Mouse (Mus musculus) heart, embryonic 10.5 days (tissue): ENCODE results near the gene Pabpc4. TPM values are rescaled to one million over a fixed set of nuclear protein-coding genes. Genes with fewer than 3 reads are reported as not detected.

Experiments used
- DNase-seq: peaks from one replicate; pipeline ENCODE4 v3.0.0-alpha.2; 2017; ENCODE audit warnings: low spot score
- H3K27ac ChIP-seq: fragments of 300-500 bp; sonication (generic); 2 replicates; pipeline ENCODE4 v1.5.1; 2016; ENCODE audit warnings: mild to moderate bottlenecking
- H3K27me3 ChIP-seq: fragments of 300-500 bp; sonication (generic); 2 replicates; pipeline ENCODE4 v1.6.1; 2016; ENCODE audit warnings: mild to moderate bottlenecking; ENCODE audit not compliant: poor library complexity, insufficient read depth, severe bottlenecking
- H3K36me3 ChIP-seq: fragments of 300-500 bp; sonication (generic); 2 replicates; pipeline ENCODE4 v1.6.1; 2016; ENCODE audit warnings: mild to moderate bottlenecking, moderate library complexity
- H3K4me1 ChIP-seq: fragments of 300-500 bp; sonication (generic); 2 replicates; pipeline ENCODE4 v1.6.1; 2016; ENCODE audit warnings: mild to moderate bottlenecking
- H3K4me3 ChIP-seq: fragments of 300-500 bp; sonication (generic); 2 replicates; pipeline ENCODE4 v1.5.1; 2016; ENCODE audit warnings: mild to moderate bottlenecking, moderate library complexity
- H3K9me3 ChIP-seq: fragments of 300-500 bp; sonication (generic); 2 replicates; pipeline ENCODE4 v1.6.1; 2016; ENCODE audit warnings: mild to moderate bottlenecking, moderate library complexity
- WGBS: fragments of 180-500 bp; shearing (Covaris S2); methylation state at CpG from one replicate; pipeline ENCODE4 v1.1.7; 2016; 5-methylcytosine and 5-hydroxymethylcytosine counted together
- polyA plus RNA-seq: library from polyadenylated mRNA; unstranded; fragments of >200 nt; fragmentation: Nextera tagmentation; extraction: Ambion mirVana; gene quantifications from 2 replicates; pipeline ENCODE4 v1.2.1, GENCODE M21; 2016

Gene Pabpc4
- 70.4 and 73.3 TPM in 2 replicates for polyA plus RNA-seq

- Histone ChIP-seq H3K27me3 (no peaks in the 10 kb centered on the region), H3K4me3 (no peak within 1 kb of the TSS), H3K27ac (no peak within 1 kb of the TSS), H3K36me3 (no peaks in the 10 kb centered on the region), H3K4me1 (peaks cover 20% of the 10 kb centered on the region), H3K9me3 (no peaks in the 10 kb centered on the region)
- 61% methylated on average over 5 of the region's 5 CpGs for WGBS
- DNase-seq, result no peak
Observed at GRCm38 (mm10) chr4:123261721-123262401, at the start of gene Pabpc4. TSS of gene Pabpc4 (plus strand) at chr4:123262351.

- no peak for DNase-seq
- no peak overlapping the region for H3K4me3 ChIP-seq
- no peaks in the 10 kb centered on the region for H3K4me1 ChIP-seq
- H3K9me3 ChIP-seq, result no peaks in the 10 kb centered on the region
- no peak overlapping the region for H3K27ac ChIP-seq
- 89% methylated on average over 9 of the region's 9 CpGs for WGBS
- no peaks in the 10 kb centered on the region for H3K36me3 ChIP-seq
- H3K27me3 ChIP-seq, result peaks cover 88% of the 10 kb centered on the region
Observed at GRCm38 (mm10) chr4:123213975-123214374, 48.2 kb upstream of the Pabpc4 start.

- H3K9me3 ChIP-seq, result no peaks in the 10 kb centered on the region
- WGBS, result 64% methylated on average over 1 of the region's 1 CpGs
- no peak overlapping the region for H3K4me3 ChIP-seq
- no peak for DNase-seq
- H3K27ac ChIP-seq, result no peak overlapping the region
- H3K4me1 ChIP-seq, result peaks cover 2% of the 10 kb centered on the region; the same call in 1 of the 2 replicates
- H3K36me3 ChIP-seq, result no peaks in the 10 kb centered on the region
- H3K27me3 ChIP-seq, result peaks cover 81% of the 10 kb centered on the region
Observed at GRCm38 (mm10) chr4:123215367-123215766, 46.8 kb upstream of the Pabpc4 start.

GRCm38 (mm10) chr4:123216782-123217181 lies 45.4 kb upstream of the Pabpc4 start:
- Histone ChIP-seq H3K27ac (no peak overlapping the region), H3K4me3 (no peak overlapping the region), H3K36me3 (no peaks in the 10 kb centered on the region), H3K9me3 (no peaks in the 10 kb centered on the region), H3K27me3 (peaks cover 68% of the 10 kb centered on the region), H3K4me1 (peaks cover 7% of the 10 kb centered on the region; the same call in 1 of the 2 replicates)
- WGBS, result 17% methylated on average over 1 of the region's 1 CpGs
- no peak for DNase-seq

GRCm38 (mm10) chr4:123219720-123220357 lies 42.3 kb upstream of the Pabpc4 start:
- no peak overlapping the region for H3K27ac ChIP-seq
- H3K27me3 ChIP-seq, result peaks cover 38% of the 10 kb centered on the region

GRCm38 (mm10) chr4:123220637-123221036 lies 41.5 kb upstream of the Pabpc4 start:
- WGBS, result 65% methylated on average over 4 of the region's 4 CpGs
- no peak for DNase-seq
- Histone ChIP-seq H3K4me3 (no peak overlapping the region), H3K4me1 (peaks cover 15% of the 10 kb centered on the region), H3K36me3 (no peaks in the 10 kb centered on the region), H3K27me3 (peaks cover 31% of the 10 kb centered on the region), H3K27ac (no peak overlapping the region), H3K9me3 (no peaks in the 10 kb centered on the region)

More at GRCm38 (mm10) chr4:123219720-123220357, 42.3 kb upstream of the Pabpc4 start:
- Histone ChIP-seq H3K36me3 (no peaks in the 10 kb centered on the region), H3K4me3 (no peak overlapping the region), H3K4me1 (peaks cover 11% of the 10 kb centered on the region; the same call in 1 of the 2 replicates), H3K9me3 (no peaks in the 10 kb centered on the region)
- DNase-seq, result no peak
- 67% methylated on average over 15 of the region's 15 CpGs for WGBS

- Histone ChIP-seq H3K9me3 (no peaks in the 10 kb centered on the region), H3K27ac (no peak overlapping the region), H3K36me3 (no peaks in the 10 kb centered on the region), H3K27me3 (peaks cover 18% of the 10 kb centered on the region), H3K4me1 (peaks cover 41% of the 10 kb centered on the region), H3K4me3 (no peak overlapping the region)
- DNase-seq, result no peak
- 48% methylated on average over 3 of the region's 3 CpGs for WGBS
Observed at GRCm38 (mm10) chr4:123223309-123223708, 38.8 kb upstream of the Pabpc4 start.

- Histone ChIP-seq H3K4me3 (no peak overlapping the region), H3K4me1 (peaks cover 42% of the 10 kb centered on the region), H3K27me3 (peaks cover 26% of the 10 kb centered on the region), H3K27ac (peak overlapping the region; percentile 32), H3K9me3 (no peaks in the 10 kb centered on the region), H3K36me3 (no peaks in the 10 kb centered on the region)
- 48% methylated on average over 10 of the region's 10 CpGs for WGBS
- no peak for DNase-seq
Observed at GRCm38 (mm10) chr4:123225718-123226403, 36.3 kb upstream of the Pabpc4 start.

GRCm38 (mm10) chr4:123227707-123228106 lies 34.4 kb upstream of the Pabpc4 start:
- Histone ChIP-seq H3K27ac (peak overlapping the region; percentile 65), H3K4me1 (peaks cover 41% of the 10 kb centered on the region), H3K36me3 (no peaks in the 10 kb centered on the region), H3K27me3 (peaks cover 35% of the 10 kb centered on the region), H3K4me3 (no peak overlapping the region), H3K9me3 (no peaks in the 10 kb centered on the region)
- no peak for DNase-seq
- WGBS, result 23% methylated on average over 4 of the region's 4 CpGs

- Histone ChIP-seq H3K36me3 (no peaks in the 10 kb centered on the region), H3K4me3 (no peak overlapping the region), H3K4me1 (peaks cover 46% of the 10 kb centered on the region), H3K27me3 (peaks cover 41% of the 10 kb centered on the region), H3K27ac (peak overlapping the region; percentile 65; the same call in 1 of the 2 replicates), H3K9me3 (no peaks in the 10 kb centered on the region)
- no peak for DNase-seq
- 15% methylated on average over 2 of the region's 2 CpGs for WGBS
Observed at GRCm38 (mm10) chr4:123228270-123228669, 33.9 kb upstream of the Pabpc4 start.

- no peak overlapping the region for H3K27ac ChIP-seq
- WGBS, result 71% methylated on average over 11 of the region's 11 CpGs
- no peak for DNase-seq
- H3K4me3 ChIP-seq, result no peak overlapping the region
- no peaks in the 10 kb centered on the region for H3K36me3 ChIP-seq
- H3K9me3 ChIP-seq, result no peaks in the 10 kb centered on the region
- peaks cover 50% of the 10 kb centered on the region for H3K27me3 ChIP-seq
- peaks cover 55% of the 10 kb centered on the region for H3K4me1 ChIP-seq
Observed at GRCm38 (mm10) chr4:123229166-123229565, 33.0 kb upstream of the Pabpc4 start.

- DNase-seq, result no peak
- peaks cover 75% of the 10 kb centered on the region for H3K27me3 ChIP-seq
- no peaks in the 10 kb centered on the region for H3K9me3 ChIP-seq
- no peak overlapping the region for H3K4me3 ChIP-seq
- no peaks in the 10 kb centered on the region for H3K36me3 ChIP-seq
- H3K27ac ChIP-seq, result no peak overlapping the region
- H3K4me1 ChIP-seq, result peaks cover 51% of the 10 kb centered on the region
- 68% methylated on average over 3 of the region's 3 CpGs for WGBS
Observed at GRCm38 (mm10) chr4:123232841-123233240, 29.3 kb upstream of the Pabpc4 start.
